Mouse (Mus musculus): ENCODE results near the gene Cpvl. TPM values are rescaled to one million over a fixed set of nuclear protein-coding genes. Genes with fewer than 3 reads are reported as not detected.

Gene Cpvl
- total and polyA plus RNA-seq, 3 experiments: not detected

- intact Hi-C loops (cut with DNase I): no loop called here
- Histone ChIP-seq H3K4me3 (no peak overlapping the region), H3K36me3 (ENCODE audit: control insufficient read depth, insufficient read depth, low read length) (no peaks in the 10 kb centered on the region), H3K27ac (peak overlapping the region; percentile 20; the same call in 1 of the 2 replicates), H3K79me2 (replicated peaks; ENCODE audit: control insufficient read depth, insufficient read depth, low read length) (no peaks in the 10 kb centered on the region), H3K27me3 (ENCODE audit: control insufficient read depth, insufficient read depth, low read length) (no peaks in the 10 kb centered on the region), H3K4me1 (ENCODE audit: control insufficient read depth, insufficient read depth, low read length) (peaks cover 1% of the 10 kb centered on the region; the same call in 1 of the 2 replicates), H3K9ac (ENCODE audit: low read depth, low read length) (no peak overlapping the region)
- no peak for DNase-seq
- 78% methylated on average over 4 of the region's 4 CpGs for WGBS
- TF ChIP-seq EP300 (IDR thresholded peaks at IDR 0.05; ENCODE audit: insufficient read depth, low read depth, low read length) (no peak), CTCF (IDR thresholded peaks at IDR 0.05) (no peak), POLR2A (IDR thresholded peaks at IDR 0.05; ENCODE audit: insufficient read depth, low read depth, low read length) (no peak)
Measured at GRCm38 (mm10) chr6:53951421-53951820, 27.1 kb downstream of the Cpvl start.

- H3K9ac ChIP-seq (ENCODE audit: low read depth, low read length): no peak overlapping the region
- H3K27ac ChIP-seq: peak overlapping the region; percentile 20; the same call in 1 of the 2 replicates
- no peak for TF ChIP-seq POLR2A (IDR thresholded peaks at IDR 0.05; ENCODE audit: insufficient read depth, low read depth, low read length)
- no peak for TF ChIP-seq CTCF (IDR thresholded peaks at IDR 0.05)
- no peak for TF ChIP-seq EP300 (IDR thresholded peaks at IDR 0.05; ENCODE audit: insufficient read depth, low read depth, low read length)
- WGBS: 51% methylated on average over 9 of the region's 9 CpGs
- H3K79me2 ChIP-seq (replicated peaks; ENCODE audit: control insufficient read depth, insufficient read depth, low read length): no peaks in the 10 kb centered on the region
- H3K27me3 ChIP-seq (ENCODE audit: control insufficient read depth, insufficient read depth, low read length): no peaks in the 10 kb centered on the region
- H3K36me3 ChIP-seq (ENCODE audit: control insufficient read depth, insufficient read depth, low read length): no peaks in the 10 kb centered on the region
- no peak overlapping the region for H3K4me3 ChIP-seq
- intact Hi-C loops (cut with DNase I): no loop called here
- DNase-seq: peak; percentile 27 to 36
- H3K4me1 ChIP-seq (ENCODE audit: control insufficient read depth, insufficient read depth, low read length): peaks cover 1% of the 10 kb centered on the region; the same call in 1 of the 2 replicates
Measured at GRCm38 (mm10) chr6:53950876-53951275, 27.6 kb downstream of the Cpvl start.

- Histone ChIP-seq H3K9ac (ENCODE audit: low read depth, low read length) (no peak overlapping the region), H3K4me1 (ENCODE audit: control insufficient read depth, insufficient read depth, low read length) (peaks cover 1% of the 10 kb centered on the region), H3K27ac (no peak overlapping the region), H3K27me3 (ENCODE audit: control insufficient read depth, insufficient read depth, low read length) (no peaks in the 10 kb centered on the region), H3K4me3 (no peak overlapping the region), H3K79me2 (replicated peaks; ENCODE audit: control insufficient read depth, insufficient read depth, low read length) (no peaks in the 10 kb centered on the region), H3K36me3 (ENCODE audit: control insufficient read depth, insufficient read depth, low read length) (no peaks in the 10 kb centered on the region)
- DNase-seq: no peak
- intact Hi-C loops (cut with DNase I): no loop called here
- WGBS: 15% methylated on average over 4 of the region's 4 CpGs
- no peak for TF ChIP-seq POLR2A (IDR thresholded peaks at IDR 0.05; ENCODE audit: insufficient read depth, low read depth, low read length)
- TF ChIP-seq EP300 (IDR thresholded peaks at IDR 0.05; ENCODE audit: insufficient read depth, low read depth, low read length): no peak
- TF ChIP-seq CTCF (IDR thresholded peaks at IDR 0.05): no peak
Measured at GRCm38 (mm10) chr6:53948388-53949035, 30.0 kb downstream of the Cpvl start.

GRCm38 (mm10) chr6:53944887-53945286 is 33.6 kb downstream of the Cpvl start:
- Histone ChIP-seq H3K27me3 (ENCODE audit: control insufficient read depth, insufficient read depth, low read length) (no peaks in the 10 kb centered on the region), H3K9ac (ENCODE audit: low read depth, low read length) (no peak overlapping the region), H3K4me1 (ENCODE audit: control insufficient read depth, insufficient read depth, low read length) (peaks cover 1% of the 10 kb centered on the region), H3K27ac (no peak overlapping the region), H3K79me2 (replicated peaks; ENCODE audit: control insufficient read depth, insufficient read depth, low read length) (no peaks in the 10 kb centered on the region), H3K4me3 (no peak overlapping the region), H3K36me3 (ENCODE audit: control insufficient read depth, insufficient read depth, low read length) (no peaks in the 10 kb centered on the region)
- peak in 1 of 2 experiments; percentile 35 for DNase-seq
- WGBS: 79% methylated on average over 5 of the region's 5 CpGs
- intact Hi-C loops (cut with DNase I): no loop called here
- TF ChIP-seq EP300 (IDR thresholded peaks at IDR 0.05; ENCODE audit: insufficient read depth, low read depth, low read length): no peak
- no peak for TF ChIP-seq POLR2A (IDR thresholded peaks at IDR 0.05; ENCODE audit: insufficient read depth, low read depth, low read length)
- TF ChIP-seq CTCF (IDR thresholded peaks at IDR 0.05): no peak

- H3K27ac ChIP-seq: no peak overlapping the region
Measured at GRCm38 (mm10) chr6:53944417-53944816, 34.1 kb downstream of the Cpvl start.

GRCm38 (mm10) chr6:53942190-53942831 is 36.2 kb downstream of the Cpvl start:
- Histone ChIP-seq H3K27me3 (ENCODE audit: control insufficient read depth, insufficient read depth, low read length) (no peaks in the 10 kb centered on the region), H3K27ac (no peak overlapping the region), H3K4me3 (no peak overlapping the region), H3K9ac (ENCODE audit: low read depth, low read length) (no peak overlapping the region), H3K4me1 (ENCODE audit: control insufficient read depth, insufficient read depth, low read length) (no peaks in the 10 kb centered on the region; the same call in 1 of the 2 replicates), H3K79me2 (replicated peaks; ENCODE audit: control insufficient read depth, insufficient read depth, low read length) (no peaks in the 10 kb centered on the region), H3K36me3 (ENCODE audit: control insufficient read depth, insufficient read depth, low read length) (no peaks in the 10 kb centered on the region)
- no peak for DNase-seq
- intact Hi-C loops (cut with DNase I): no loop called here
- TF ChIP-seq POLR2A (IDR thresholded peaks at IDR 0.05; ENCODE audit: insufficient read depth, low read depth, low read length): no peak
- TF ChIP-seq CTCF (IDR thresholded peaks at IDR 0.05): no peak
- no peak for TF ChIP-seq EP300 (IDR thresholded peaks at IDR 0.05; ENCODE audit: insufficient read depth, low read depth, low read length)
- WGBS: 68% methylated on average over 7 of the region's 7 CpGs

More at GRCm38 (mm10) chr6:53944417-53944816, 34.1 kb downstream of the Cpvl start:
- H3K4me3 ChIP-seq: no peak overlapping the region
- H3K9ac ChIP-seq (ENCODE audit: low read depth, low read length): no peak overlapping the region
- 68% methylated on average over 3 of the region's 3 CpGs for WGBS
- H3K27me3 ChIP-seq (ENCODE audit: control insufficient read depth, insufficient read depth, low read length): no peaks in the 10 kb centered on the region
- no peak for DNase-seq
- H3K36me3 ChIP-seq (ENCODE audit: control insufficient read depth, insufficient read depth, low read length): no peaks in the 10 kb centered on the region
- H3K4me1 ChIP-seq (ENCODE audit: control insufficient read depth, insufficient read depth, low read length): peaks cover 1% of the 10 kb centered on the region
- H3K79me2 ChIP-seq (replicated peaks; ENCODE audit: control insufficient read depth, insufficient read depth, low read length): no peaks in the 10 kb centered on the region
- intact Hi-C loops (cut with DNase I): no loop called here
- no peak for TF ChIP-seq CTCF (IDR thresholded peaks at IDR 0.05)
- no peak for TF ChIP-seq POLR2A (IDR thresholded peaks at IDR 0.05; ENCODE audit: insufficient read depth, low read depth, low read length)
- TF ChIP-seq EP300 (IDR thresholded peaks at IDR 0.05; ENCODE audit: insufficient read depth, low read depth, low read length): no peak
